Mouse (Mus musculus): Measurements from ENCODE around the gene Krt26.

DNA sequence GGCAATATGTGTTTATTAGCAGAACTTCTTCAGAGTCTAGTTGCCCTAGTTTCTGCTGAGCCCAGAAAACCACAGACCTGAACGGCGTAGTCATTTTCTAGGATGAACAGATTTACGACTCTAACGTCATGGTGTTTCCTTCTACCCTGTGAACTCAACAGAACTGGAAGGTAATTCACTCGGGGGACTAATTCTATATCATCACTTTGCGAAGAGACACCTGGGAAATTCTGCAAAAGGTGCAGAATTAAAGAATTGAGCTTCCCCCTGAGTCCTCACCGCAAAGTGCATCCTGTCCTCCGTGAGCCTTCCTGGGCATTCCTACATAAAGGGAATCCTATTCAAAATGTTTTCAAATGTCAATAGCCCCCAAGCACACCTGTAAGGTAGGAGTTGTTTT lies 23.7 kb upstream of the Krt26 start:
- TF ChIP-seq CTCF (IDR thresholded peaks at IDR 0.05; ENCODE audit: insufficient read depth, low read length) (no peak), POLR2A (IDR thresholded peaks at IDR 0.05; ENCODE audit: borderline replicate concordance, extremely low read depth, low read depth, low read length) (no peak)

Data from lung, adult 2 months (tissue).